Mouse (Mus musculus) ES-CJ7 (cell line): ENCODE measurements at regions not wholly inside any gene's neighbourhood (a gene's known extent, or its start where the extent isn't known, plus 50 kb on each side); places are given as distances from the start of the nearest gene placed in this dataset.

Experiments
- DNase-seq: peaks from one replicate; pipeline ENCODE4 v3.0.0; 2011; ENCODE audit warnings: low read depth, low spot score

GRCm38 (mm10) chr2:166272190-166272543 is 116.7 kb upstream of the Sulf2 start:
- no peak for DNase-seq

GRCm38 (mm10) chr2:166271373-166272189 is 116.1 kb upstream of the Sulf2 start:
- DNase-seq, result no peak

GRCm38 (mm10) chr2:166270007-166270406 is 114.5 kb upstream of the Sulf2 start:
- no peak for DNase-seq

- peak; percentile 84 for DNase-seq
Measured at GRCm38 (mm10) chr2:166266915-166267314, 111.5 kb upstream of the Sulf2 start.

GRCm38 (mm10) chr2:166266507-166266906 is 111.0 kb upstream of the Sulf2 start:
- DNase-seq, result no peak

- DNase-seq, result no peak
Measured at GRCm38 (mm10) chr2:166264756-166265155, 109.3 kb upstream of the Sulf2 start.

GRCm38 (mm10) chr2:166261799-166262198 is 106.3 kb upstream of the Sulf2 start:
- no peak for DNase-seq

- no peak for DNase-seq
Measured at GRCm38 (mm10) chr2:166261065-166261464, 105.6 kb upstream of the Sulf2 start.

- peak; percentile 83 for DNase-seq
Measured at GRCm38 (mm10) chr2:166258771-166259180, 103.3 kb upstream of the Sulf2 start.

GRCm38 (mm10) chr2:166257666-166258065 is 102.2 kb upstream of the Sulf2 start:
- peak; percentile 76 for DNase-seq

GRCm38 (mm10) chr2:166256193-166256592 is 100.7 kb upstream of the Sulf2 start:
- no peak for DNase-seq

- peak; percentile 91 for DNase-seq
Measured at GRCm38 (mm10) chr2:166254581-166254980, 99.1 kb upstream of the Sulf2 start.

- DNase-seq, result peak; percentile 69
Measured at GRCm38 (mm10) chr2:166252107-166252506, 96.6 kb upstream of the Sulf2 start.

GRCm38 (mm10) chr2:166251421-166251820 is 96.0 kb upstream of the Sulf2 start:
- DNase-seq, result no peak

GRCm38 (mm10) chr2:166250571-166250970 is 95.1 kb upstream of the Sulf2 start:
- DNase-seq, result no peak

- no peak for DNase-seq
Measured at GRCm38 (mm10) chr2:166249338-166249950, 94.0 kb upstream of the Sulf2 start.

- peak; percentile 71 for DNase-seq
Measured at GRCm38 (mm10) chr2:166246401-166247189, 91.1 kb upstream of the Sulf2 start.

GRCm38 (mm10) chr2:166245219-166245618 is 89.8 kb upstream of the Sulf2 start:
- DNase-seq, result no peak

- DNase-seq, result no peak
Measured at GRCm38 (mm10) chr2:166242786-166243521, 87.5 kb upstream of the Sulf2 start.

- no peak for DNase-seq
Measured at GRCm38 (mm10) chr2:166241310-166241709, 85.8 kb upstream of the Sulf2 start.

- DNase-seq, result no peak
Measured at GRCm38 (mm10) chr2:166240056-166240455, 84.6 kb upstream of the Sulf2 start.
